ENCODE assay signal across 20 mouse cellular contexts in the genomic region with DNA sequence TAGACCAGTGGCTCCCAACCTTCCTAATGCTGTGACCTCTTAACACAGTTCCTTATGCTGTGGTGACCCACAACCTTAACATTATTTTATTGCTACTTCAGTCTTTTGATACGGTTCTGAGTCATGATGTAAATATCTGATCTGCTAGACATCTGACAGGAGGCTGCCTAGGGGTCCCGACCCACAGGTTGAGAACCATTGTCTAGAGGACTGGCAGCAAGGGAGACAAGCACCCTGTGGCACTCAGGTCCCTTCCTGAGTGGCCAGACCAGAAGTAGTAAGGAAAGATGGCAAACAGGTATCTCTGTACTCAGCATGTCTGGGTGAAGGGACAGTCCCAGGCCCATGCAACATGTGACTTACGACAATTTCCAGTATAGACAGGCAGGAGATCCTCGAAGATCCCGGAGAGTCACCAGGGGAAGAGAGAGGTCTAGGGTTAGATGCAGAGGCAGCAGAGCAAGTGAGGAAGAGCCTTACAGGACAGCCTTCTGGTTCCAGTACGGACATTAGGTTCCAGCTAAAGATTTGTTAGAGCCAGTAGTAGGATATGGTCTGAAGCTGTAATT.
"Had no signal": no experiment of that assay in that cellular context is flagged by ENCODE, and none has a peak within 500 bp of the region (broad histone marks: within the 10 kb centered on the region; RNA-seq: fewer than 3 reads in every experiment).

No protein-coding gene starts in this region.

- H3K27me3 ChIP-seq: lung, embryonic 15.5 days; midbrain, embryonic 12.5 days; neural tube, embryonic 13.5 days; neural tube, embryonic 15.5 days had no signal

- H3K4me1 ChIP-seq: lung, embryonic 15.5 days; midbrain, embryonic 10.5 days; midbrain, embryonic 12.5 days; neural tube, embryonic 13.5 days; neural tube, embryonic 15.5 days had no signal

- H3K9ac ChIP-seq: lung, embryonic 15.5 days; midbrain, embryonic 12.5 days; neural tube, embryonic 13.5 days; neural tube, embryonic 15.5 days had no signal

- ATAC-seq: lung, postnatal 0 days; midbrain, embryonic 16.5 days had no signal

- H3K36me3 ChIP-seq: lung, embryonic 15.5 days; midbrain, embryonic 10.5 days; midbrain, embryonic 12.5 days; neural tube, embryonic 13.5 days; neural tube, embryonic 15.5 days had no signal

- DNase-seq: lung, adult 2 months; lung, postnatal 14 days; lung, postnatal 36 days; midbrain, embryonic 14.5 days; retina, postnatal 1 day; right cerebral cortex, adult 18-20 months; right cerebral cortex, postnatal 25 days; right cerebral cortex, postnatal 4 days; spleen, adult 18-20 months; thymus, adult 18-20 months; thymus, postnatal 14 days; thymus, postnatal 36 days had no signal

- H3K4me3 ChIP-seq: lung, embryonic 15.5 days; midbrain, embryonic 10.5 days; midbrain, embryonic 12.5 days; myocyte; neural tube, embryonic 13.5 days; neural tube, embryonic 15.5 days had no signal

- H3K27ac ChIP-seq: lung, embryonic 15.5 days; midbrain, embryonic 10.5 days; midbrain, embryonic 12.5 days; neural tube, embryonic 13.5 days; neural tube, embryonic 15.5 days had no signal

- H3K9me3 ChIP-seq: lung, embryonic 15.5 days; midbrain, embryonic 10.5 days; midbrain, embryonic 12.5 days; neural tube, embryonic 13.5 days; neural tube, embryonic 15.5 days had no signal

- H3K4me2 ChIP-seq: lung, embryonic 15.5 days; midbrain, embryonic 12.5 days; neural tube, embryonic 13.5 days; neural tube, embryonic 15.5 days had no signal
